Mouse (Mus musculus): ENCODE results near the gene Slc1a7. TPM values are rescaled to one million over a fixed set of nuclear protein-coding genes. Genes with fewer than 3 reads are reported as not detected.

The Slc1a7 gene
- polyA plus RNA-seq, 1 experiment from 2014 or later = not detected

GRCm38 (mm10) chr4:108037027-108037426, 68.9 kb downstream of the Slc1a7 start:
- Histone ChIP-seq H3K4me2 (no peak overlapping the region), H3K4me1 (replicated peaks) (peaks cover 3% of the 10 kb centered on the region), H3K9me3 (no peaks in the 10 kb centered on the region), H3K9ac (no peak overlapping the region), H3K36me3 (peaks cover 7% of the 10 kb centered on the region), H3K27me3 (peaks cover 25% of the 10 kb centered on the region), H3K27ac (no peak overlapping the region), H3K4me3 (no peak overlapping the region)
- 76% methylated on average over 8 of the region's 8 CpGs for WGBS
- no peak for ATAC-seq (ENCODE audit: low FRiP score)

DNA sequence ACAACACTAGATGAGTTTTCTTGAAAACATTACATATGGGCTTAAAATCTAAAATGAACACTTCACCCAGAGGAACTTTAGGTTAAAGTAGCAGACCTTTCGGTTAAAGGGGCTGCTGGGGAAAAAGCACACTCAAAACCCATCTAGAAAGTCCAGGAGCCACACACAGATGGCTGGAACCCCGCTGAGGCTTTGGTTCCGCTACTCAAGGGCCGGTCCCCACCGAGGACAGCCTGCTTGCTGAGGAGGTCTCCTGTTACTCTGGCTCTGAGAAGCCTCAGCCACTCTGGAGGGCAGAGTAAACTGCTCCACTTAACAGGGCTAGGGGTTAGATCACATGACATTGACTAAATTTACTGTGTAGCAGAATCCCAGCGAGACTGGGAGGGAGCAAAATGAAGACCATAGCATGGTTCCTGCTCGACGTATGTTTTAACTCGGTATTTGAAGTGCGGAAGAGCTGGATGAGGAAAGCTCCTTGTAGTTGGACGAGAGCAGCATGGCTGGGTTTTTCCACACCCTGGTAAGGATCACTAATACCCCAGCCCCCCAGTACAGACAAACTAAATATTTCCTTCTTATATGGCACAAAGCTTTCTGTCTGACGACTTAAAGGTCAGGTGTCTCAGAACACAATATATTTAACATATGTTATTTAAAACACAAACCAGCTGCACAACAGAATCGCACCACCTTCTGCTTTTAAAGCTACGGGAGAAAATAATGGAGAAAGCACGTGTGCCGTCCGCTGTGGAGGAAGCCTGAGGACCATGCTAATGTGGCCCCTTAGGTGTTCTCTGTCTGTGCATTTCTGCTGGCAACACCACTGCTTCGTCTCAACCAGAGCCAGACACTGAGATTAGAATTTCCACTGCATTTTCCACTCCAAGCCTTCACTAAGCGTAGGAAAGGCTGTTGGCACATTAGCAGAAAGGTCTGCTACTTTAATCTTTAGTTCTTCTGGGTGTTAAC, 77.3 kb downstream of the Slc1a7 start:
- Histone ChIP-seq H3K9me3 (no peaks in the 10 kb centered on the region), H3K4me1 (replicated peaks) (no peaks in the 10 kb centered on the region), H3K4me3 (no peak overlapping the region), H3K36me3 (peaks cover 73% of the 10 kb centered on the region), H3K9ac (no peak overlapping the region), H3K27ac (no peak overlapping the region), H3K27me3 (no peaks in the 10 kb centered on the region), H3K4me2 (no peak overlapping the region)
- 73% methylated on average over 19 of the region's 19 CpGs for WGBS
- no peak for ATAC-seq (ENCODE audit: low FRiP score)

DNA sequence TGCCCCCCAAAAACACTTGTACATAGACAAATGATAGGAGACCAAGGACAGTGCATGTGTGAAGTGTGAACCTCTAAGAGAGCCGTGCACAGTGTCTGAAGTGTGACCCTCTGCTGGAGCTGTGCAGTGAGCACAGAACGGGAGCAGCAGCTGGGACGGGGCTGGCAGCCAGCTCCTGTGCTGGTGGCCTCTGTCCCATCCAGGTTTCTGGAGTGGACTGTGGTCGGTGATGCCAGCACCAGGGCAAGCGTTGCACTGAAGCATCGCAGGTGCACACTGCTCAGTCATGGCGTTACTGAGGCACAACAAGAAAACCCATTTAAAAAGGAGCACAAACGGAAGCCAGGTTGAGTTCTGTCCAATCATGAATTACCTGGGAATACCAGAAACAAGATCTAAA, 78.0 kb downstream of the Slc1a7 start:
- Histone ChIP-seq H3K27ac (no peak overlapping the region), H3K4me1 (replicated peaks) (no peaks in the 10 kb centered on the region), H3K9ac (no peak overlapping the region), H3K27me3 (no peaks in the 10 kb centered on the region), H3K4me3 (no peak overlapping the region), H3K36me3 (peaks cover 80% of the 10 kb centered on the region), H3K4me2 (no peak overlapping the region), H3K9me3 (no peaks in the 10 kb centered on the region)
- ATAC-seq (ENCODE audit: low FRiP score) = no peak
- 91% methylated on average over 8 of the region's 8 CpGs for WGBS

DNA sequence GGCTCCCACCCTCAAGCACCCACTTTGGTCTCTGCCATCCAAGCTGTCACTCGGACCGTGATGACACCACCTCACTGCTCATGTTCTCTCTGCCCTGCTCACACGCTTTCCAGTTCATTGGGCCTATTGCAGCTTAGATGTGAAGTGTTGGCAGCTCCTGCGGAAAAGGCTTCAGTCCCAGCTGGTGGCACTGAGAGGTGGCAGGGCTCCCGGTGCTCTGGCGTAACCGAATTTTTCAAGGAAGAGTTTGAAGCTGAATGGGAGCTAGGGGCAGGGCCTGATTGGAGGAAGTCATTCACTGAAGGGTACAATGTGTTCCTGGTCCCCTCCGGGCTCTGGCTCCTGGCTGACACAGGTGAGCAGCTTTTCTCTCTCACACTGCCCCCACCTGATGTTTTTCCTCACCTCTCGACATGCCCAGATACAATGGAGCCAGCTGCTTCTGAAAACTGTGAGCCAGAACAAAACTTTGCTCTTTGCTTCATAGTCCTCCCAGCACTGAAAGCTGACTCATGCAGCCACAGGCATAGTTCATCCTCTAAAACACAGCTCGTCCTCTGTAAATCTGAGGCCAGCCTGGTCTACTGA, 83.6 kb downstream of the Slc1a7 start:
- Histone ChIP-seq H3K27ac (no peak overlapping the region), H3K4me3 (no peak overlapping the region), H3K4me1 (replicated peaks) (no peaks in the 10 kb centered on the region), H3K36me3 (peaks cover 89% of the 10 kb centered on the region), H3K27me3 (no peaks in the 10 kb centered on the region), H3K9me3 (no peaks in the 10 kb centered on the region), H3K4me2 (no peak overlapping the region), H3K9ac (no peak overlapping the region)
- no peak for ATAC-seq (ENCODE audit: low FRiP score)
- 85% methylated on average over 10 of the region's 10 CpGs for WGBS

GRCm38 (mm10) chr4:108052673-108053072, 84.5 kb downstream of the Slc1a7 start:
- no peak for ATAC-seq (ENCODE audit: low FRiP score)
- Histone ChIP-seq H3K4me2 (no peak overlapping the region), H3K36me3 (peaks cover 88% of the 10 kb centered on the region), H3K27ac (no peak overlapping the region), H3K4me3 (no peak overlapping the region), H3K9me3 (no peaks in the 10 kb centered on the region), H3K4me1 (replicated peaks) (no peaks in the 10 kb centered on the region), H3K9ac (no peak overlapping the region), H3K27me3 (no peaks in the 10 kb centered on the region)
- 89% methylated on average over 8 of the region's 8 CpGs for WGBS

GRCm38 (mm10) chr4:108055873-108056272, 87.7 kb downstream of the Slc1a7 start:
- H3K9ac ChIP-seq = no peak overlapping the region
- WGBS = 94% methylated on average over 10 of the region's 10 CpGs
- H3K4me1 ChIP-seq (replicated peaks) = peaks cover 3% of the 10 kb centered on the region; the same call in 1 of the 2 replicates
- no peaks in the 10 kb centered on the region for H3K9me3 ChIP-seq
- no peaks in the 10 kb centered on the region for H3K27me3 ChIP-seq
- no peak overlapping the region for H3K4me3 ChIP-seq
- peaks cover 74% of the 10 kb centered on the region for H3K36me3 ChIP-seq
- no peak overlapping the region for H3K27ac ChIP-seq
- H3K4me2 ChIP-seq = no peak overlapping the region
- no peak for ATAC-seq (ENCODE audit: low FRiP score)

GRCm38 (mm10) chr4:108057247-108057646, 89.1 kb downstream of the Slc1a7 start:
- H3K4me3 ChIP-seq = no peak overlapping the region
- no peaks in the 10 kb centered on the region for H3K9me3 ChIP-seq
- no peak for ATAC-seq (ENCODE audit: low FRiP score)
- 91% methylated on average over 2 of the region's 2 CpGs for WGBS
- H3K27me3 ChIP-seq = no peaks in the 10 kb centered on the region
- H3K9ac ChIP-seq = no peak overlapping the region
- peaks cover 3% of the 10 kb centered on the region; the same call in 1 of the 2 replicates for H3K4me1 ChIP-seq (replicated peaks)
- no peak overlapping the region for H3K4me2 ChIP-seq
- no peak overlapping the region for H3K27ac ChIP-seq
- peaks cover 67% of the 10 kb centered on the region for H3K36me3 ChIP-seq

DNA sequence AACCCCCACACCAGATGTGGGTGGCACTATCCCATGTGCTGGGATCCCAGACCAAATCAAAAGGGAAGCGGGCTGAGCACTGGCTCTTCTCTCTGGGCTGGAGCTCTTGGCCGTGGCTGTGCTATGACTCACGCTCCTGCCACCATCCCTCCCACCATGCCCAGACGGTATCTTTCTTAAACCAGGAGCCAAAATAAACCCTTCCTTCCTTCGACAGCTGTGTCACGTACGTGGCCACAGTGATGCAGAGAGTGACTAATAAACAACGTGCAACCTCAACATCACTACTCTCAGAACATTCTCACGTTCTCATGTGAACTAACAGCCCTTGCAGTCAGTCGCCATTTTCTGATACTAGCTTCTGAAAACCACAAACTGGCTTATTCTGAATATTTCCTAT, 90.0 kb downstream of the Slc1a7 start:
- H3K9ac ChIP-seq = no peak overlapping the region
- H3K4me1 ChIP-seq (replicated peaks) = peaks cover 3% of the 10 kb centered on the region; the same call in 1 of the 2 replicates
- no peak overlapping the region for H3K4me2 ChIP-seq
- H3K27me3 ChIP-seq = no peaks in the 10 kb centered on the region
- peaks cover 66% of the 10 kb centered on the region for H3K36me3 ChIP-seq
- ATAC-seq (ENCODE audit: low FRiP score) = no peak
- no peak overlapping the region for H3K4me3 ChIP-seq
- H3K9me3 ChIP-seq = no peaks in the 10 kb centered on the region
- no peak overlapping the region for H3K27ac ChIP-seq
- WGBS = 88% methylated on average over 10 of the region's 10 CpGs

GRCm38 (mm10) chr4:108059601-108060379, 91.7 kb downstream of the Slc1a7 start:
- no peak overlapping the region for H3K9ac ChIP-seq
- ATAC-seq (ENCODE audit: low FRiP score) = no peak
- H3K27me3 ChIP-seq = no peaks in the 10 kb centered on the region
- WGBS = 36% methylated on average over 19 of the region's 19 CpGs
- H3K9me3 ChIP-seq = no peaks in the 10 kb centered on the region
- peaks cover 58% of the 10 kb centered on the region for H3K36me3 ChIP-seq
- H3K4me2 ChIP-seq = no peak overlapping the region; the same call in 1 of the 2 replicates
- peaks cover 3% of the 10 kb centered on the region; the same call in 1 of the 2 replicates for H3K4me1 ChIP-seq (replicated peaks)
- no peak overlapping the region for H3K27ac ChIP-seq
- no peak overlapping the region for H3K4me3 ChIP-seq

GRCm38 (mm10) chr4:108060774-108061173, 92.6 kb downstream of the Slc1a7 start:
- no peaks in the 10 kb centered on the region for H3K9me3 ChIP-seq
- no peak overlapping the region for H3K9ac ChIP-seq
- no peak overlapping the region for H3K27ac ChIP-seq
- H3K4me2 ChIP-seq = no peak overlapping the region
- no peak overlapping the region for H3K4me3 ChIP-seq
- no peak for ATAC-seq (ENCODE audit: low FRiP score)
- peaks cover 3% of the 10 kb centered on the region; the same call in 1 of the 2 replicates for H3K4me1 ChIP-seq (replicated peaks)
- peaks cover 55% of the 10 kb centered on the region for H3K36me3 ChIP-seq
- 79% methylated on average over 4 of the region's 4 CpGs for WGBS
- H3K27me3 ChIP-seq = no peaks in the 10 kb centered on the region

- 94% methylated on average over 5 of the region's 5 CpGs for WGBS
- Histone ChIP-seq H3K4me3 (no peak overlapping the region), H3K4me1 (replicated peaks) (peaks cover 3% of the 10 kb centered on the region; the same call in 1 of the 2 replicates), H3K9ac (no peak overlapping the region), H3K27me3 (no peaks in the 10 kb centered on the region), H3K9me3 (no peaks in the 10 kb centered on the region), H3K4me2 (no peak overlapping the region), H3K27ac (no peak overlapping the region), H3K36me3 (peaks cover 55% of the 10 kb centered on the region)
- ATAC-seq (ENCODE audit: low FRiP score) = no peak
Measured at GRCm38 (mm10) chr4:108062524-108062923, 94.4 kb downstream of the Slc1a7 start.
